14 mouse cellular contexts compared by ENCODE assay signal in the genomic region with DNA sequence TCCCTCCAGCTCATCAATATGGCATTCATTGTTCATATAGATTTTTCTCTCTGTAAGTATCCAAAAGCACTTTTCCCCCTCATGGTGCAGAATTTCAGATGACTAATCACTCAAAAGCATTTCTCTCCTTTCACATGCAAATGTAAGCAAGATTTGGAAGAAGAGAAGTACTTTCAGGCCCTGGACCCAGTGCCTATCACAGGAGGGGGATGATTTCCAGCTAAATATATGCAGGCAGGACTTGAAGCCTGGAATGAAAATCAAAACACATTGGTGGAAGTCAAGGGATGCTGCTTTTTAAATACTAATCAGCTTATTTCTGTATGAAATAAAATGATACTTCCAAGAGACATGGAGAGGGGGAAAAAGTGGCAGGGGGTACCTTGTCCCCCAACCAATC.
"Had no signal": no experiment of that assay in that cellular context is flagged by ENCODE, and none has a peak within 500 bp of the region (broad histone marks: within the 10 kb centered on the region; RNA-seq: fewer than 3 reads in every experiment).

No protein-coding gene starts in this region.

- DNase-seq: lung, adult 18-20 months; lung, embryonic 14.5 days; lung, postnatal 10 days; lung, postnatal 4 days; right cerebral cortex, postnatal 14 days; thymus, adult 2 months; thymus, postnatal 25 days; thymus, postnatal 4 days had no signal

- H3K27ac ChIP-seq: midbrain, embryonic 13.5 days; neural tube, embryonic 12.5 days; stomach, embryonic 15.5 days; stomach, postnatal 0 days had no signal

- H3K27me3 ChIP-seq: neural tube, embryonic 12.5 days; stomach, embryonic 15.5 days had no signal

- H3K4me1 ChIP-seq: midbrain, embryonic 13.5 days; neural tube, embryonic 12.5 days; stomach, embryonic 15.5 days had no signal

- ATAC-seq: midbrain, embryonic 13.5 days; midbrain, embryonic 16.5 days had no signal

- H3K4me3 ChIP-seq: midbrain, embryonic 13.5 days; neural tube, embryonic 12.5 days; stomach, embryonic 15.5 days had no signal

- H3K9ac ChIP-seq: lung, embryonic 14.5 days; midbrain, embryonic 13.5 days; neural tube, embryonic 12.5 days; stomach, embryonic 15.5 days had no signal

- H3K4me2 ChIP-seq: lung, embryonic 14.5 days; midbrain, embryonic 11.5 days; midbrain, embryonic 13.5 days; neural tube, embryonic 12.5 days; stomach, embryonic 15.5 days had no signal

- H3K36me3 ChIP-seq: midbrain, embryonic 13.5 days; neural tube, embryonic 12.5 days; stomach, embryonic 15.5 days had no signal

- H3K9me3 ChIP-seq: midbrain, embryonic 13.5 days; neural tube, embryonic 12.5 days; stomach, embryonic 15.5 days had no signal
